Mouse (Mus musculus) MEL (cell line): ENCODE results near the gene 4933402D24Rik. TPM values are rescaled to one million over a fixed set of nuclear protein-coding genes. Genes with fewer than 3 reads are reported as not detected.

ENCODE experiments used
- DNase-seq: peaks from one replicate; pipeline ENCODE4 v3.0.0; 2011; ENCODE audit warnings: low read depth, low spot score
- H3K27ac ChIP-seq: 2 replicates; pipeline ENCODE4 v1.5.1; 2012; ENCODE audit warnings: low read depth, mild to moderate bottlenecking, control low read depth, low read length, moderate library complexity; ENCODE audit not compliant: control insufficient read depth
- H3K27me3 ChIP-seq, 2 experiments: fragments of 150-350 bp in 1 of 2; sonication (generic) in 1 of 2; 2 replicates each; pipeline ENCODE4 v1.6.1; 2012; ENCODE audit warnings: low read length in 2 of 2, mild to moderate bottlenecking in 2 of 2, improper control_type of control experiment in 1 of 2, moderate library complexity in 1 of 2; ENCODE audit not compliant: insufficient read depth in 2 of 2, control insufficient read depth in 1 of 2
- H3K36me3 ChIP-seq, 2 experiments: 2 replicates each; pipeline ENCODE4 v1.6.1; 2012 to 2014; ENCODE audit warnings: low read length in 2 of 2, improper control_type of control experiment in 1 of 2, inconsistent platforms in 1 of 2, mild to moderate bottlenecking in 1 of 2; ENCODE audit not compliant: insufficient read depth in 2 of 2, control insufficient read depth in 1 of 2
- H3K4me1 ChIP-seq, 2 experiments: fragments of 150-350 bp in 1 of 2; sonication (generic) in 1 of 2; 2 replicates each; pipeline ENCODE4 v1.6.1; 2012; ENCODE audit warnings: low read length in 2 of 2, improper control_type of control experiment in 1 of 2, mild to moderate bottlenecking in 1 of 2; ENCODE audit not compliant: insufficient read depth in 2 of 2, control insufficient read depth in 1 of 2
- H3K4me3 ChIP-seq, 2 experiments: fragments of 150-350 bp in 1 of 2; sonication (generic) in 1 of 2; 2 replicates each; pipeline ENCODE4 v1.5.1; 2012; ENCODE audit warnings: low read depth in 2 of 2, low read length in 2 of 2, mild to moderate bottlenecking in 2 of 2, moderate library complexity in 2 of 2, control low read depth in 1 of 2, improper control_type of control experiment in 1 of 2; ENCODE audit not compliant: control insufficient read depth in 1 of 2, insufficient read depth in 1 of 2
- H3K79me2 ChIP-seq: 2 replicates; pipeline ENCODE4 v1.6.1; 2012; ENCODE audit warnings: mild to moderate bottlenecking, low read length, moderate library complexity; ENCODE audit not compliant: control insufficient read depth, poor library complexity, insufficient read depth
- H3K9ac ChIP-seq: 2 replicates; pipeline ENCODE4 v1.6.1; 2012; ENCODE audit warnings: low read depth, mild to moderate bottlenecking, control low read depth, low read length, moderate library complexity; ENCODE audit not compliant: control insufficient read depth, poor library complexity, severe bottlenecking
- H3K9me3 ChIP-seq: fragments of 150-350 bp; sonication (generic); replicated peaks from 2 replicates; pipeline ENCODE4 v1.6.1; 2012; ENCODE audit warnings: mild to moderate bottlenecking, low read length, improper control_type of control experiment, moderate library complexity; ENCODE audit not compliant: insufficient read depth
- CHD2 ChIP-seq: IDR thresholded peaks from 2 replicates; pipeline ENCODE4 v1.6.1; 2011; ENCODE audit warnings: low read length, improper control_type of control experiment
- CTCF ChIP-seq, 3 experiments: IDR thresholded peaks in 2 of 3; conservative IDR thresholded peaks in 1 of 3; 2 replicates each; pipeline ENCODE4 v1.5.1; 2011 to 2012; ENCODE audit warnings: low read length in 3 of 3, low read depth in 2 of 3, mild to moderate bottlenecking in 2 of 3, improper control_type of control experiment in 1 of 3, inconsistent platforms in 1 of 3, mixed read lengths in 1 of 3, moderate library complexity in 1 of 3; ENCODE audit not compliant: control insufficient read depth in 1 of 3, insufficient read depth in 1 of 3, poor library complexity in 1 of 3, severe bottlenecking in 1 of 3
- ELF1 ChIP-seq: IDR thresholded peaks from 2 replicates; pipeline ENCODE4 v1.6.1; 2014; ENCODE audit warnings: low read depth, mild to moderate bottlenecking, inconsistent platforms, low read length, improper control_type of control experiment, moderate library complexity
- ETS1 ChIP-seq: IDR thresholded peaks from 2 replicates; pipeline ENCODE4 v1.6.1; 2012; ENCODE audit warnings: low read depth, mild to moderate bottlenecking, inconsistent platforms, low read length, improper control_type of control experiment, moderate library complexity
- GATA1 ChIP-seq: IDR thresholded peaks from 2 replicates; pipeline ENCODE4 v1.6.1; 2011; ENCODE audit warnings: low read depth, low read length, improper control_type of control experiment
- JUND ChIP-seq: IDR thresholded peaks from 2 replicates; pipeline ENCODE4 v1.6.1; 2011; ENCODE audit warnings: low read depth, mild to moderate bottlenecking, improper control_type of control experiment, low read length
- MAFK ChIP-seq: IDR thresholded peaks from 2 replicates; pipeline ENCODE4 v1.6.1; 2011; ENCODE audit warnings: low read depth, mild to moderate bottlenecking, low read length, improper control_type of control experiment, borderline replicate concordance
- MAX ChIP-seq: IDR thresholded peaks from 2 replicates; pipeline ENCODE4 v1.6.1; 2011; ENCODE audit warnings: low read length, improper control_type of control experiment
- MAZ ChIP-seq: IDR thresholded peaks from 2 replicates; pipeline ENCODE4 v1.6.1; 2012; ENCODE audit warnings: low read depth, mild to moderate bottlenecking, inconsistent platforms, low read length, improper control_type of control experiment
- MEF2A ChIP-seq: IDR thresholded peaks from 2 replicates; pipeline ENCODE4 v1.6.1; 2014; ENCODE audit warnings: low read depth, mild to moderate bottlenecking, inconsistent platforms, low read length, improper control_type of control experiment; ENCODE audit not compliant: poor library complexity, insufficient replicate concordance, severe bottlenecking; ENCODE audit errors: extremely low read depth
- MYB ChIP-seq: IDR thresholded peaks from 2 replicates; pipeline ENCODE4 v1.6.1; 2011; ENCODE audit warnings: mild to moderate bottlenecking, low read depth, low read length, improper control_type of control experiment
- MYC ChIP-seq: IDR thresholded peaks from 2 replicates; pipeline ENCODE4 v1.6.1; 2011; ENCODE audit warnings: low read depth, mild to moderate bottlenecking, low read length, improper control_type of control experiment, moderate library complexity
- NRF1 ChIP-seq: IDR thresholded peaks from 2 replicates; pipeline ENCODE4 v1.6.1; 2014; ENCODE audit warnings: low read depth, mild to moderate bottlenecking, inconsistent platforms, low read length, improper control_type of control experiment, moderate library complexity; ENCODE audit not compliant: poor library complexity, insufficient read depth, severe bottlenecking
- RAD21 ChIP-seq: IDR thresholded peaks from 2 replicates; pipeline ENCODE4 v1.6.1; 2011; ENCODE audit warnings: mild to moderate bottlenecking, low read depth, low read length, improper control_type of control experiment
- RCOR1 ChIP-seq: IDR thresholded peaks from 2 replicates; pipeline ENCODE4 v1.6.1; 2012; ENCODE audit warnings: low read depth, mild to moderate bottlenecking, inconsistent platforms, low read length, improper control_type of control experiment
- ZC3H11A ChIP-seq: IDR thresholded peaks from 2 replicates; pipeline ENCODE4 v1.6.1; 2012; ENCODE audit warnings: low read depth, mild to moderate bottlenecking, inconsistent platforms, low read length, improper control_type of control experiment
- ZKSCAN1 ChIP-seq: IDR thresholded peaks from 2 replicates; pipeline ENCODE4 v1.6.1; 2012; ENCODE audit warnings: low read depth, mild to moderate bottlenecking, inconsistent platforms, low read length, improper control_type of control experiment, moderate library complexity
- ZMIZ1 ChIP-seq: IDR thresholded peaks from 2 replicates; pipeline ENCODE4 v1.6.1; 2012; ENCODE audit warnings: low read depth, mild to moderate bottlenecking, inconsistent platforms, low read length, improper control_type of control experiment, moderate library complexity
- polyA plus RNA-seq, 2 experiments: library from polyadenylated mRNA; stranded (reverse) in 1 of 2; unstranded in 1 of 2; fragments of >175 nt in 1 of 2; fragments of >200 nt in 1 of 2; gene quantifications; 2 replicates each; pipeline versions ENCODE4 v1.2.1 to v1.2.4; 2012; ENCODE audit warnings: low replicate concordance in 2 of 2, low read depth in 1 of 2; ENCODE audit not compliant: insufficient read length in 2 of 2, insufficient read depth in 1 of 2, missing spikeins in 1 of 2
- total RNA-seq: library from RNA; depleted of rRNA; stranded (reverse); fragments of 300-350 nt; gene quantifications from 2 replicates; pipeline ENCODE4 v1.2.3, GENCODE M21; 2012

The 4933402D24Rik gene
- total and polyA plus RNA-seq, 3 experiments = not detected

DNA sequence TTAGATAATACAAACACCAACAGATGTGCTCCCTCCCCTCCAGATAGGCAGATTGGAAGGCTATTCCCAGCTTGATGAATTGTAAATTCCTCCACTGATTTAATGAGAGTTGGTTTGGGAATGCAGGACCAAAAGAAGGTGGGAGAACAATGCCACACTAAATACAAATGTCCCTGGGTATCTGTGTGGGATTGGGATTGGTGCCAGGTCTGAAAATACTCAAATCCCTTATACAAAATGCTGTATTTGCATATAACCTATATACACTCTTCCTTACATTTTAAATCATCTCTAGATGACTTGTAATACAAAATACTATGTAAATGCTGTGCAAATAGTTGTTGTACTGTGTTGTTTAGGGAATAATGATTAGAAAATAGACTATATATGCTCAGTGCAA lies 36.0 kb upstream of the 4933402D24Rik start:
- no peak for DNase-seq
- no peaks in the 10 kb centered on the region for H3K27me3 ChIP-seq
- TF ChIP-seq CHD2 = no peak
- TF ChIP-seq ZKSCAN1 = no peak
- no peak for TF ChIP-seq RCOR1
- no peak for TF ChIP-seq MEF2A
- TF ChIP-seq ELF1 = no peak
- TF ChIP-seq MAFK = no peak
- TF ChIP-seq CTCF (IDR thresholded peaks at IDR 0.05 in 2 of 3, conservative IDR thresholded peaks at IDR 0.05 in 1 of 3; ENCODE audit: control insufficient read depth in 1 of 3, insufficient read depth in 1 of 3, low read depth in 2 of 3, low read length in 3 of 3, poor library complexity in 1 of 3, severe bottlenecking in 1 of 3) = no peak

DNA sequence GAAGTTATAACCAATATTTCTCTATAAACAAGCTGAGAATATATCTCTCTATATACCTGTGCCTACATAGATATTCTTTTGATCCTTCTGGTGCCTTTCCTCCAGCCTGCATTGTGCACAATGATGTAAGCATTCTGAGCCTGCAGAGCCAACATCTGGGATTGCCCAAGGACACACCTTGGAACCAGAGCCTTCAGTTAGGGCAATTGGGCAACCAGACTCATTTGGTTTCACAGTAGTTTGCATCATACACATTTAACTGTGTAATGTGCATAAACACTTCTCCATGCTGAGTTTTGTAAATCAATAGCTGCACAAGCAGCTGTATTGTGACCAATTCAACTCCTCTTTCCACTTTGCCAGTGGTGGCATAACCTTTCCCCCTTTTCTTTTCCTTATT lies 25.3 kb upstream of the 4933402D24Rik start:
- Histone ChIP-seq H3K9ac (no peak overlapping the region), H3K79me2 (no peaks in the 10 kb centered on the region), H3K27ac (no peak overlapping the region), H3K4me3 (no peak overlapping the region), H3K4me1 (no peaks in the 10 kb centered on the region), H3K27me3 (no peaks in the 10 kb centered on the region), H3K36me3 (no peaks in the 10 kb centered on the region), H3K9me3 (no peaks in the 10 kb centered on the region)
- no peak for DNase-seq
- TF ChIP-seq ZC3H11A (no peak), MAZ (no peak), ETS1 (no peak), MEF2A (no peak), ZMIZ1 (no peak), ELF1 (no peak), ZKSCAN1 (no peak), CHD2 (no peak), RCOR1 (no peak), JUND (no peak), GATA1 (no peak)

More for the DNA sequence above, 36.0 kb upstream of the 4933402D24Rik start:
- Histone ChIP-seq H3K4me1 (no peaks in the 10 kb centered on the region), H3K36me3 (no peaks in the 10 kb centered on the region), H3K9ac (no peak overlapping the region), H3K79me2 (no peaks in the 10 kb centered on the region), H3K27ac (no peak overlapping the region), H3K4me3 (no peak overlapping the region), H3K9me3 (no peaks in the 10 kb centered on the region)

DNA sequence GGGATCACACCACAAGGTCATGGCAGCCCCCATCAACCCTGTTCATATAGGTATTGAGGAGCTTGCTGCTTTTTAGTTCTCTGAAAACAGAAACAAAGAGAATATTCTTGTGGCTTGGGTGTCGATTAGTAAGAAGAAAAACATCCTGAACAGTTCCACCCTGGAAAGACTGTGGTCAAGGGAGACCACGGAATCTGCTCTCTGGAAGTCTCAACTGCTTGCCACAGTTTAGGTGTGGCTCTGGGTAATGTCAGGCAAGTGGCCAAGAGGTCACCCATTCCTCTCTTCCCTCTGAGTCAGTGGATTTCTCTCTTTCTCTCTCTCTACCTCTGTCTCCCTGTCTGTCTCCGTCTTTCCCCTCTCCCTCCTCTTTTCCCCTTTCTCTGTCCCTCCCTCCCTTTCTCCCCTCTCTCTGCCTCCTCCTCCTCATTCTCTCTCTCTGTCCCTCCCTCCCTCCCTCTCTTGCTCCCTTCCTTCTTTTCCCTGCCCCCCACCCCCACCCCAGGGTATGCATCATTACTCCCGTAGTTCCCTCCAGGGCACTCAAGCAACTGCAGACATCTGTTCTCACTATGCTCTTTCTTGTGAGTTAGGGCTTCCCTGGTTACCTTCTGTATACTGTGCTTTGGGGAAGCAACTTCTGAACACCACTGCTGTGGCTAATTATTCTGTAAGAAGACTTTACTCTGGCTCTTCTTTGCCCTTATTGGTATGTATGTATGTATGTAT lies 8.0 kb upstream of the 4933402D24Rik start:
- no peaks in the 10 kb centered on the region for H3K9me3 ChIP-seq
- TF ChIP-seq RAD21 (no peak), MAX (no peak), MYC (no peak), ETS1 (no peak), MYB (no peak), NRF1 (no peak)

More for the DNA sequence above, 8.0 kb upstream of the 4933402D24Rik start:
- Histone ChIP-seq H3K9ac (no peak overlapping the region), H3K27ac (no peak overlapping the region), H3K27me3 (no peaks in the 10 kb centered on the region), H3K36me3 (no peaks in the 10 kb centered on the region), H3K4me1 (no peaks in the 10 kb centered on the region), H3K79me2 (no peaks in the 10 kb centered on the region), H3K4me3 (no peak overlapping the region)
- DNase-seq = no peak
